Mouse (Mus musculus) cerebellum, adult 2 months (tissue): ENCODE results near the gene Bst1. TPM values are rescaled to one million over a fixed set of nuclear protein-coding genes. Genes with fewer than 3 reads are reported as not detected.

Experiments
- DNase-seq, 2 experiments: peaks; one replicate each; pipeline ENCODE4 v3.0.0; 2021
- H3K27ac ChIP-seq: fragments of 200-500 bp; 2 replicates; pipeline ENCODE4 v1.5.1; 2012; ENCODE audit warnings: low read length, control low read depth, inconsistent platforms; ENCODE audit not compliant: insufficient read depth
- H3K27me3 ChIP-seq: fragments of 200-500 bp; 2 replicates; pipeline ENCODE4 v1.6.1; 2012; ENCODE audit warnings: inconsistent platforms, mild to moderate bottlenecking, low read length, moderate library complexity; ENCODE audit not compliant: control insufficient read depth, insufficient read depth
- H3K4me1 ChIP-seq: fragments of 200-500 bp; 2 replicates; pipeline ENCODE4 v1.6.1; 2011; ENCODE audit warnings: low read length; ENCODE audit not compliant: control insufficient read depth, insufficient read depth
- H3K4me3 ChIP-seq: fragments of 200-500 bp; replicated peaks from 2 replicates; pipeline ENCODE3; 2011; ENCODE audit warnings: mild to moderate bottlenecking, low read depth, low read length, control low read depth; ENCODE audit not compliant: insufficient read depth
- CTCF ChIP-seq: fragments of 200-500 bp; IDR thresholded peaks from 2 replicates; pipeline ENCODE4 v1.5.1; 2011; ENCODE audit warnings: low read depth, mild to moderate bottlenecking, control low read depth, low read length, moderate library complexity, borderline replicate concordance; ENCODE audit not compliant: insufficient read depth
- POLR2A ChIP-seq: fragments of 200-500 bp; IDR thresholded peaks from 2 replicates; pipeline ENCODE4 v1.6.1; 2011; ENCODE audit warnings: low read length, control low read depth, borderline replicate concordance; ENCODE audit not compliant: insufficient read depth
- WGBS: fragments of 180-500 bp; shearing (Covaris S2); methylation state at CpG from one replicate; pipeline ENCODE4 v1.1.7; 2018; 5-methylcytosine and 5-hydroxymethylcytosine counted together
- polyA plus RNA-seq: library from polyadenylated mRNA; depleted of rRNA; stranded (reverse); fragments of >200 nt; gene quantifications from 2 replicates; pipeline ENCODE4 v1.2.3, GENCODE M21; 2012

Gene Bst1
- polyA plus RNA-seq, 1 experiment, result 0.28 TPM

DNA sequence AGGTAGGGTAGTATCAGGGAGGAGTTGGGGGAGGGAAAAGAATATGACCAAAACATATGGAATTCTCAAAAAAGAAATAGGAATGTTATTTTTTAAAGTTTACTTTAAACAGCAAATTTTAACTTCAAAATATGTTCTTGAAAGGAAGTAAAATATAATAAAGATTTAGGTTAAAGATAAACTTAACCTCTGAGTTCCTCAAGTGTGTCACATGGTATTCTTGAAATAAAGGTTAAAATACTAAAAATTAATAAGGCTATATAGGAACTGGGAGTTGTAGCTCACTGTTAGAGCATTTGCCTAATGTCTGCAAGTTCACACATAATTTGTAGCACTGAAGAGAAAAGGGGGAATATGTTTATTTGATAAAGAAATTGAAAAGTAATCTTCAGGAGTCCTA lies 17.4 kb upstream of the Bst1 start:
- no peak for DNase-seq
- Histone ChIP-seq H3K4me3 (no peak overlapping the region), H3K27ac (no peak overlapping the region), H3K27me3 (no peaks in the 10 kb centered on the region), H3K4me1 (no peaks in the 10 kb centered on the region)
- TF ChIP-seq CTCF, result no peak
- no peak for TF ChIP-seq POLR2A

DNA sequence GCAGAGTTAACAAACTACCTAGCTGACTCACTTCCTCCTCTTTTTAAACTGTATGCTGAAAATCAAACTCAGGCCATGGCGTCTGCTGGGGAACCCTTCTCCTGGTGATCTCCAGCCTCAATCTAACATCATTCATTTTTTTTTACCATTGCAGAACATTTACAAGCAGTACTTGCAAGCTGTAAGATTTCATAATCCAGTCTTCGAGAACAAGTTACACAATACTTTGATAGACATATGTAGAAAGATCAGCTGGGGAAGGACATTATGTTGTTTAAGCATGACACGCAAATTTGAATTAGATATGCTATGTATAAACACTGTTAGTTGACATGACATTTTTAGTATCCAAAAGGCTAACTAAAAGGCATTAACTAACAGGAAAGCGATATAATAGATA lies 16.9 kb upstream of the Bst1 start:
- WGBS, result 86% methylated on average over 4 of the region's 4 CpGs
- H3K4me3 ChIP-seq, result no peak overlapping the region
- no peak for DNase-seq

DNA sequence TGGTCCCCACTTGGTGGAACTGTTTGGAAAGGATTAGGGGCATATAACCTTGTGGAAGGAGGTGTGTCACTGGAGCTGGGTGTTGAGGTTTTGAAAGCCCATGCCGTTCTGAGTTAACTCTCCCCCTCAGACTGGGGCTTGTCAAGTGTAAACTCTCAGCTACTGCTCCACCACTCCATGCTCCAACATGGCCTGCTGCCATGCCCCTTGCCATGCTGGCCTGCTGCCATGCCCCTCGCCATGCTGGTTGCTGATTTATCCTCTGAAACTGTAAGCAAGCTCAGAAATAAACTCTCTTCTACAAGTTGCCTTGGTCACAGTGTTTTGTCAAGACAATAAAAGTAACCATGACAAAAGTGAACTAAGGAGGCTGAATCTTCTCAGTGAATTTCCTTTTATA lies 13.3 kb upstream of the Bst1 start:
- no peak for TF ChIP-seq POLR2A
- WGBS, result 32% methylated on average over 2 of the region's 2 CpGs
- Histone ChIP-seq H3K27me3 (no peaks in the 10 kb centered on the region), H3K27ac (no peak overlapping the region), H3K4me1 (no peaks in the 10 kb centered on the region), H3K4me3 (no peak overlapping the region)
- DNase-seq, result no peak

More for the DNA sequence above, 16.9 kb upstream of the Bst1 start:
- Histone ChIP-seq H3K4me1 (no peaks in the 10 kb centered on the region), H3K27ac (no peak overlapping the region), H3K27me3 (no peaks in the 10 kb centered on the region)
- TF ChIP-seq POLR2A (no peak), CTCF (no peak)

DNA sequence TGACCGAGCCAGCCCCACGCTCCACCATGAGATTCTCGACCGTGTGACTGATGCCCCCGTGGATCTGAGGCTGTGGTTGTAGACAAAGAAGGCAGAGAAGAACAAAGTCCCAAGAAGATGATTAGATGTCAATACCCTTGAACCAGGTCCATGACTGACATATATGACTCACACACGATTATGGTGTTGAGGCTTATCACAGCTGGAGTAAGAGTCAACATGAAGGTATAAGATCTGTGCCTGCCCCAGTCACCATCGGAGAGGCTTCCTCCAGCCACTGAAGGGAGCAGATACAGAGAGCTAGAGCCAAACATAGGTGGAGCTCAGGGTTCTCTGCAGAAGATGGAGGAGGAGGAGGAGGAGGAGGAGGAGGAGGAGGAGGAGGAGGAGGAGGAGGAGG lies 12.3 kb upstream of the Bst1 start:
- WGBS, result 93% methylated on average over 7 of the region's 7 CpGs

DNA sequence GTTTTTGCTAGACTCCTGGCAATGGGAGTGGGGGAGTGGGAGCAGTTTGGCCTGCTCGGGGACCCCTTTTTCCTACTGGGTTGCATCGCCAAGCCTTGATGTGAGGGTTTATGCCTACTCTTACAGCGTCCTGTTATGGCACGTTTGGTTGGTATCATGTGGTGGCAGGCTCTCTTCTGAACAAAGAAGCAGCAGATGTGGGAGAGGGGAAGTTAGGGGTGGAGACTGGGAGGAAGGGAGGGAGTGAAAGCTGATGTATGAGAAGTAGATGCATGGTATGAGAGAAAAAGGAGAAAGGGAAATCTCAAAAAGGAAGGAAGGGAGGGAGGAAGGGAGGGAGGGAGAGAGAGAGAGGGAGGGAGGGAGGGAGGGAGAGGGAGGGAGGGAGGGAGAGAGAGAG lies 11.8 kb upstream of the Bst1 start:
- TF ChIP-seq CTCF (no peak), POLR2A (no peak)
- DNase-seq, result no peak
- H3K4me3 ChIP-seq, result no peak overlapping the region
- 73% methylated on average over 4 of the region's 4 CpGs for WGBS
- no peaks in the 10 kb centered on the region for H3K27me3 ChIP-seq
- no peak overlapping the region for H3K27ac ChIP-seq
- H3K4me1 ChIP-seq, result no peaks in the 10 kb centered on the region

More for the DNA sequence above, 12.3 kb upstream of the Bst1 start:
- DNase-seq, result no peak
- Histone ChIP-seq H3K27ac (no peak overlapping the region), H3K4me1 (no peaks in the 10 kb centered on the region), H3K27me3 (no peaks in the 10 kb centered on the region), H3K4me3 (no peak overlapping the region)
- TF ChIP-seq POLR2A (no peak), CTCF (no peak)

DNA sequence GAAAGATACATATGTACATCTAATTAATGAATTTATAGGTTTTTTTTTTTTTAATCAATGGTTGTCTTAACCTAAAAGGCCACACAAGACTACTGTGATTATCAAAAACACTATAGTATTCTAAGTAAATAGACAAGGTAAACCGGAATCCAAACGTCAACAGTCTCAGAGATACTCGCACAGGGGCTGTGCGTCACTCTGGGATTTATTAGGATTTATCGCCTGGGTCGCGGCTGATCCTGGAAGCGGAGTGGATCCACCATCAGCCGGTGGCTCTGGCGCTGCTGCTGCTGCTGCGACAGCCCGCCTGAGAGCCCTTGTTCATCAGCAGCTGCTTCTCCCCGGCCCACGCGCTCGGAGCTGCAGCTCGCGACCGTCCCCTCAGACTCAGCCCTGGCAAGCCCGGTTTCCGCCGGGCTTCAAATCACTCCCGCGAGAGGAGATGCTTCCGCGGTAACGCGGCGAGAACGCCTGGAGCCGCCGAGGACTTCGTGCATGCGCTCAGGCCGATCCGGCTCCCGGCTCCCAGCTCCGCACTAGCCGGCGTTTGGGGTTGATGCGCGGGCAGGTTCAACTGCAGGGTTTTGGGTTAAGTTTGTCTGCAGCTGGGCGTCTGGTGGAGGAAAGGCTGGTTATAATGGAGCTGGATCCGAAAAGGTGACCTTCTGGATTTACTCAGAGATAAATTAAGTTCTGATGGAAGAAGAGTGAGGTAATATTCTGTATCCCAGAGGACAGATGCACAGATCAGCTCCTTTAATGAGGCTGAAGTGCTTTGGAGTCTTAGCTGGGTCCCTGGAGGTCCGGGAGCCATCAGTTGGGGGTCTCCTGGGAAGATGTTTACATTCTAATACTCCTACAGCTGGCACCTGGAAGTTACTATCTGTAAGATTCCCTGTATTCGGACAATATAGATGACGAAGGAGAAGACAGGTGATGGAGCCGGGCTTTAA lies 10.7 kb upstream of the Bst1 start:
- TF ChIP-seq CTCF (no peak), POLR2A (0 out of 2 replicates have a peak, but pooled peaks have one; percentile 16)
- H3K27me3 ChIP-seq, result no peaks in the 10 kb centered on the region
- 6% methylated on average over 48 of the region's 48 CpGs for WGBS
- DNase-seq, result peak; percentile 69 to 71
- peak overlapping the region; percentile 58 for H3K4me3 ChIP-seq
- no peak overlapping the region for H3K27ac ChIP-seq
- H3K4me1 ChIP-seq, result no peaks in the 10 kb centered on the region

DNA sequence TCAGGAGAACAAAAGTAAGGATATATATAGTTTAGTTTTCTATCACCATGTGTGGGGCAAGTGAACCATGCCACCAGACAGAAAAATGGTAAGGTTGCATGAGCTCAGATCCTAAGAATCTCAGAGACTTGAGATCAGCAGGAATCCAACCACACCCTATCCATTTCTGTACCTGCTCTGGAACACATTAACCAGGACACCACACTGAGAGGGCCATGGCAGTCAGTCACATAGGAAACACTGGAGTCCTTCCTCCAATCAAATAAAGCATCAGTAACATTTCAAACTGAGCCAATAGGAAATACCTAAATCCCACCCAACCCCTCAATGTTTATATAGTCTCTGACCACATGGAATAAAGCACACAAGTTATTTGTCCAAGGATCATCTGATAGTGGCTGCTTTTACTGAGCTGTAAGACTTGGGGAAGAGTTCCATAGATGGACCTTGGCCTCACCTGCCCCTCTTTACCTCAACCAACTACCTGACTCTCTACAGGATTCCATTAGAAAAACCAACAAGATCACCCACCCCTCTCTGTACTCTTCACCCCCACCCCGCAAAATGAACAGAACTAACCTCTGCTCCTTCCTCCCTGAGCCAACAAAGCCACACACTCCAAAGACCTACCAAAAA lies 8.1 kb upstream of the Bst1 start:
- H3K27me3 ChIP-seq, result no peaks in the 10 kb centered on the region
- WGBS, result 94% methylated on average over 1 of the region's 1 CpGs
- H3K4me3 ChIP-seq, result no peak overlapping the region
- H3K4me1 ChIP-seq, result no peaks in the 10 kb centered on the region
- no peak overlapping the region for H3K27ac ChIP-seq
- no peak for TF ChIP-seq POLR2A
- no peak for TF ChIP-seq CTCF
- DNase-seq, result no peak

DNA sequence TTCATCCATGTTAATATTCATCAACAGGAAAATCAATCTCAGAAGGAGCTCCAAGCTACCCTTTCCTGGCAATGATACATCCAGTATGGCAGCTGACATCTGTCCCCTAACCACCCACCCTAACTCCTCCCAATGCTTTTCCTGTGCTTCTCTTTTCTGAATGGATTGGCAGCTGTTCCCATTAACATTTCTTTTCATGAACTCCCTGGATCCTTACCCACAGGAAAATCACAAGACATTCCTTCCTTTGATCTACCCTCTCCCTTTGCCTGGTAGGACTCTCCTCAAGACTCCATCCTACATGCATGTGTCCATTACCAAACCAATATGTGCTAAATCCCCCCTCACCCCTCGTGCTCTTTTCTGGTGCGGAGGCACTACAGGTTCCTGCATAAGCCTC lies 4.1 kb upstream of the Bst1 start:
- WGBS, result 81% methylated on average over 2 of the region's 2 CpGs
- TF ChIP-seq CTCF, result no peak
- TF ChIP-seq POLR2A, result no peak
- Histone ChIP-seq H3K27me3 (no peaks in the 10 kb centered on the region), H3K4me1 (no peaks in the 10 kb centered on the region), H3K4me3 (no peak overlapping the region), H3K27ac (no peak overlapping the region)
- no peak for DNase-seq
